Mouse (Mus musculus): Measurements from ENCODE around the gene Gm9844. TPM values are rescaled to one million over a fixed set of nuclear protein-coding genes. Genes with fewer than 3 reads are reported as not detected.

Gene Gm9844
- total RNA-seq, 2 experiments from 2014 or later: not detected

- intact Hi-C loops (cut with DNase I): no loop called here
- no peak for DNase-seq (ENCODE audit: low spot score in 2 of 2)
These were observed 840 bp downstream of the Gm9844 start for GRCm38 (mm10) chr7:24862853-24863252.

- intact Hi-C loops (cut with DNase I): no loop called here
- DNase-seq (ENCODE audit: low spot score in 2 of 2): no peak
These were observed 2.1 kb downstream of the Gm9844 start for GRCm38 (mm10) chr7:24864156-24864555.

GRCm38 (mm10) chr7:24869080-24869479 lies 7.1 kb downstream of the Gm9844 start:
- intact Hi-C loops (cut with DNase I): no loop called here
- no peak for DNase-seq (ENCODE audit: low spot score in 2 of 2)

- intact Hi-C loops (cut with DNase I): no loop called here
These were observed 7.6 kb downstream of the Gm9844 start, which contains the start of the genes Lypd4 and Dmrtc2 for GRCm38 (mm10) chr7:24869532-24870165. Gene Lypd4 (minus strand): TSS chr7:24869941. Gene Dmrtc2 (plus strand): TSS chr7:24870057.

GRCm38 (mm10) chr7:24877588-24877987 lies 15.6 kb downstream of the Gm9844 start:
- DNase-seq (ENCODE audit: low spot score in 2 of 2): no peak
- intact Hi-C loops (cut with DNase I): no loop called here

More at GRCm38 (mm10) chr7:24869532-24870165, 7.6 kb downstream of the Gm9844 start, which contains the start of the genes Lypd4 and Dmrtc2:
- DNase-seq (ENCODE audit: low spot score in 2 of 2): no peak

- intact Hi-C loops (cut with DNase I): no loop called here
These were observed 17.6 kb downstream of the Gm9844 start for GRCm38 (mm10) chr7:24879620-24880019.

GRCm38 (mm10) chr7:24882416-24883199 lies 20.6 kb downstream of the Gm9844 start:
- no peak for DNase-seq (ENCODE audit: low spot score in 2 of 2)
- intact Hi-C loops (cut with DNase I): no loop called here

More at GRCm38 (mm10) chr7:24879620-24880019, 17.6 kb downstream of the Gm9844 start:
- no peak for DNase-seq (ENCODE audit: low spot score in 2 of 2)

- intact Hi-C loops (cut with DNase I): no loop called here
- DNase-seq (ENCODE audit: low spot score in 2 of 2): peak; percentile 98 to 99
These were observed 22.1 kb downstream of the Gm9844 start, which contains the start of gene Rps19 for GRCm38 (mm10) chr7:24883896-24884692. Gene Rps19 (plus strand): TSS chr7:24884371.

- intact Hi-C loops (cut with DNase I): no loop called here
- no peak for DNase-seq (ENCODE audit: low spot score in 2 of 2)
These were observed 22.8 kb downstream of the Gm9844 start for GRCm38 (mm10) chr7:24884693-24885291.

GRCm38 (mm10) chr7:24885468-24886307 lies 23.7 kb downstream of the Gm9844 start:
- intact Hi-C loops (cut with DNase I): no loop called here
- DNase-seq (ENCODE audit: low spot score in 2 of 2): no peak

GRCm38 (mm10) chr7:24886308-24886633 lies 24.3 kb downstream of the Gm9844 start:
- intact Hi-C loops (cut with DNase I): no loop called here
- DNase-seq (ENCODE audit: low spot score in 2 of 2): no peak

GRCm38 (mm10) chr7:24887096-24887495 lies 25.1 kb downstream of the Gm9844 start:
- intact Hi-C loops (cut with DNase I): no loop called here
- DNase-seq (ENCODE audit: low spot score in 2 of 2): no peak

GRCm38 (mm10) chr7:24889431-24890220 lies 27.6 kb downstream of the Gm9844 start:
- no peak for DNase-seq (ENCODE audit: low spot score in 2 of 2)
- intact Hi-C loops (cut with DNase I): loop anchor here (2.0 kb wide), 1 partner anchor 77 kb away; no protein-coding TSS in a partner anchor

- intact Hi-C loops (cut with DNase I): loop anchor here (2.0 kb wide), 1 partner anchor 76 kb away; no protein-coding TSS in a partner anchor
- DNase-seq (ENCODE audit: low spot score in 2 of 2): peak; percentile 79 to 85
These were observed 28.5 kb downstream of the Gm9844 start for GRCm38 (mm10) chr7:24890281-24891216.

- DNase-seq (ENCODE audit: low spot score in 2 of 2): no peak
- intact Hi-C loops (cut with DNase I): loop anchor here (2.0 kb wide), 1 partner anchor 75 kb away; no protein-coding TSS in a partner anchor
These were observed 29.5 kb downstream of the Gm9844 start for GRCm38 (mm10) chr7:24891241-24892124.

- intact Hi-C loops (cut with DNase I): no loop called here
These were observed 30.1 kb downstream of the Gm9844 start for GRCm38 (mm10) chr7:24892125-24892583.

More at GRCm38 (mm10) chr7:24892125-24892583, 30.1 kb downstream of the Gm9844 start:
- DNase-seq (ENCODE audit: low spot score in 2 of 2): no peak

Measured in left cerebral cortex, postnatal 14 days (tissue).